Mouse (Mus musculus) embryo, embryonic 11 days (tissue): ENCODE data around the gene Krtap12-1.
"Not testable (repeated sequence)": the region's sequence is repeated elsewhere in the genome, so short reads cannot be mapped to it uniquely, and the experiment has no call there.

Experiments used
- DNase-seq: peaks from one replicate; pipeline ENCODE4 v3.0.0-alpha.2; 2015

Krtap12-1 gene

GRCm38 (mm10) chr10:77750686-77751085 lies 30.3 kb downstream of the Krtap12-1 start:
- DNase-seq = not testable (repeated sequence)

GRCm38 (mm10) chr10:77751254-77751653 lies 30.9 kb downstream of the Krtap12-1 start, which contains the start of gene Gm9736:
Gm9736 (minus strand) TSS chr10:77751354.
- DNase-seq = not testable (repeated sequence)

- not testable (repeated sequence) for DNase-seq
Observed at GRCm38 (mm10) chr10:77752312-77752711, 31.9 kb downstream of the Krtap12-1 start.

GRCm38 (mm10) chr10:77753448-77753847 lies 33.0 kb downstream of the Krtap12-1 start:
- no peak for DNase-seq

- DNase-seq = not testable (repeated sequence)
Observed at GRCm38 (mm10) chr10:77759582-77759981, 39.2 kb downstream of the Krtap12-1 start, which contains the start of gene Gm3233. Gm3233 (minus strand) TSS chr10:77759682.

GRCm38 (mm10) chr10:77769727-77770126 lies 49.3 kb downstream of the Krtap12-1 start:
- DNase-seq = no peak
